Mouse (Mus musculus): ENCODE results near the gene Gm26602.

Gm26602 gene

GRCm38 (mm10) chr10:79916808-79917531 is 6.3 kb downstream of the Gm26602 start, which contains the start of gene Kiss1r:
TSS of gene Kiss1r (plus strand) at chr10:79916971.
- no peak for DNase-seq (ENCODE audit: extremely low read depth, low read depth, low spot score)

- DNase-seq (ENCODE audit: extremely low read depth, low read depth, low spot score) = no peak
Measured at GRCm38 (mm10) chr10:79917532-79918100, 7.0 kb downstream of the Gm26602 start.

GRCm38 (mm10) chr10:79918231-79919078 is 7.8 kb downstream of the Gm26602 start:
- no peak for DNase-seq (ENCODE audit: extremely low read depth, low read depth, low spot score)

GRCm38 (mm10) chr10:79919251-79919849 is 8.7 kb downstream of the Gm26602 start:
- DNase-seq (ENCODE audit: extremely low read depth, low read depth, low spot score) = no peak

GRCm38 (mm10) chr10:79920056-79920890 is 9.6 kb downstream of the Gm26602 start:
- DNase-seq (ENCODE audit: extremely low read depth, low read depth, low spot score) = no peak

GRCm38 (mm10) chr10:79920958-79921535 is 10.4 kb downstream of the Gm26602 start, which contains the start of gene R3hdm4:
TSS of gene R3hdm4 (minus strand) at chr10:79921208.
- no peak for DNase-seq (ENCODE audit: extremely low read depth, low read depth, low spot score)

GRCm38 (mm10) chr10:79921572-79921971 is 10.9 kb downstream of the Gm26602 start:
- no peak for DNase-seq (ENCODE audit: extremely low read depth, low read depth, low spot score)

GRCm38 (mm10) chr10:79924998-79925784 is 14.5 kb downstream of the Gm26602 start:
- no peak for DNase-seq (ENCODE audit: extremely low read depth, low read depth, low spot score)

- DNase-seq (ENCODE audit: extremely low read depth, low read depth, low spot score) = no peak
Measured at GRCm38 (mm10) chr10:79925785-79926490, 15.3 kb downstream of the Gm26602 start.

GRCm38 (mm10) chr10:79926491-79927323 is 16.1 kb downstream of the Gm26602 start, which contains the start of gene Arid3a:
TSS of gene Arid3a (plus strand) at chr10:79927043.
- no peak for DNase-seq (ENCODE audit: extremely low read depth, low read depth, low spot score)

- no peak for DNase-seq (ENCODE audit: extremely low read depth, low read depth, low spot score)
Measured at GRCm38 (mm10) chr10:79927324-79928029, 16.8 kb downstream of the Gm26602 start.

GRCm38 (mm10) chr10:79928030-79928694 is 17.5 kb downstream of the Gm26602 start:
- DNase-seq (ENCODE audit: extremely low read depth, low read depth, low spot score) = no peak

GRCm38 (mm10) chr10:79928907-79929701 is 18.4 kb downstream of the Gm26602 start:
- DNase-seq (ENCODE audit: extremely low read depth, low read depth, low spot score) = no peak

GRCm38 (mm10) chr10:79929967-79930825 is 19.5 kb downstream of the Gm26602 start:
- DNase-seq (ENCODE audit: extremely low read depth, low read depth, low spot score) = no peak

- DNase-seq (ENCODE audit: extremely low read depth, low read depth, low spot score) = no peak
Measured at GRCm38 (mm10) chr10:79930826-79931186, 20.1 kb downstream of the Gm26602 start.

Measured in fat pad, adult 2 months (tissue).